Mouse (Mus musculus) stomach, embryonic 16.5 days (tissue): ENCODE measurements around the gene Marf1. TPM values are rescaled to one million over a fixed set of nuclear protein-coding genes. Genes with fewer than 3 reads are reported as not detected.

Experiments used
- ATAC-seq: fragments of 200-750 bp; cut with Nextera tagmentation; 2 replicates; pipeline ENCODE4 v1.8.0; 2017; ENCODE audit warnings: moderate number of reproducible peaks, moderate TSS enrichment; ENCODE audit not compliant: insufficient read depth, low FRiP score
- H3K27ac ChIP-seq: fragments of 300-500 bp; sonication (generic); 2 replicates; pipeline ENCODE4 v1.5.1; 2014; ENCODE audit warnings: low read length
- H3K27me3 ChIP-seq: fragments of 300-500 bp; sonication (generic); 2 replicates; pipeline ENCODE4 v1.6.1; 2014; ENCODE audit warnings: low read length, control low read depth, mixed read lengths; ENCODE audit not compliant: control insufficient read depth, insufficient read depth
- H3K36me3 ChIP-seq: fragments of 300-500 bp; sonication (generic); 2 replicates; pipeline ENCODE4 v1.6.1; 2014; ENCODE audit warnings: low read length; ENCODE audit not compliant: control insufficient read depth, insufficient read depth
- H3K4me1 ChIP-seq: fragments of 300-500 bp; sonication (generic); 2 replicates; pipeline ENCODE4 v1.6.1; 2014; ENCODE audit warnings: low read length, control low read depth, mixed read lengths; ENCODE audit not compliant: control insufficient read depth, insufficient read depth
- H3K4me2 ChIP-seq: fragments of 300-500 bp; sonication (generic); 2 replicates; pipeline ENCODE4 v1.6.1; 2014; ENCODE audit warnings: low read depth, low read length, mixed read lengths
- H3K4me3 ChIP-seq: fragments of 300-500 bp; sonication (generic); replicated peaks from 2 replicates; pipeline ENCODE4 v1.5.1; 2014; ENCODE audit warnings: mild to moderate bottlenecking, low read length
- H3K9ac ChIP-seq: fragments of 300-500 bp; sonication (generic); 2 replicates; pipeline ENCODE4 v1.6.1; 2014; ENCODE audit warnings: low read length
- H3K9me3 ChIP-seq: fragments of 300-500 bp; sonication (generic); replicated peaks from 2 replicates; pipeline ENCODE4 v1.6.1; 2016; ENCODE audit warnings: low read length, control low read depth; ENCODE audit not compliant: control insufficient read depth
- WGBS: fragments of 180-500 bp; shearing (Covaris S2); extraction: QIAGEN DNeasy Blood & Tissue Kit; methylation state at CpG from one replicate; pipeline ENCODE4 v1.1.7; 2014; 5-methylcytosine and 5-hydroxymethylcytosine counted together
- polyA plus RNA-seq: library from polyadenylated mRNA; unstranded; fragments of >200 nt; fragmentation: Nextera tagmentation; extraction: Ambion mirVana; gene quantifications from 2 replicates; pipeline ENCODE4 v1.2.1, GENCODE M21; 2015

Gene Marf1
- polyA plus RNA-seq = 14.3 and 14.8 TPM in 2 replicates

GRCm38 (mm10) chr16:14162988-14163416 lies at the start of gene Marf1, which contains the start of gene Nde1:
TSS of gene Marf1 (minus strand) at chr16:14163351.
TSS of gene Nde1 (plus strand) at chr16:14163275.
- peaks cover 15% of the 10 kb centered on the region for H3K4me1 ChIP-seq
- H3K4me2 ChIP-seq = peak within 1 kb of the TSS; percentile 71
- H3K9ac ChIP-seq = peak within 1 kb of the TSS; percentile 89
- ATAC-seq = peak; percentile 90
- H3K4me3 ChIP-seq = peak within 1 kb of the TSS; percentile 72
- no peaks in the 10 kb centered on the region for H3K27me3 ChIP-seq
- 0% methylated on average over 43 of the region's 43 CpGs for WGBS
- peak within 1 kb of the TSS; percentile 90 for H3K27ac ChIP-seq
- H3K36me3 ChIP-seq = no peaks in the 10 kb centered on the region
- H3K9me3 ChIP-seq = no peaks in the 10 kb centered on the region

GRCm38 (mm10) chr16:14198798-14199197 lies 35.6 kb upstream of the Marf1 start:
- no peak for ATAC-seq
- Histone ChIP-seq H3K4me2 (no peak overlapping the region), H3K9ac (no peak overlapping the region), H3K36me3 (no peaks in the 10 kb centered on the region), H3K9me3 (no peaks in the 10 kb centered on the region), H3K27ac (no peak overlapping the region), H3K4me1 (no peaks in the 10 kb centered on the region), H3K4me3 (no peak overlapping the region), H3K27me3 (no peaks in the 10 kb centered on the region)
- WGBS = 68% methylated on average over 4 of the region's 4 CpGs

GRCm38 (mm10) chr16:14195427-14195826 lies 32.3 kb upstream of the Marf1 start:
- H3K36me3 ChIP-seq = peaks cover 5% of the 10 kb centered on the region; the same call in 1 of the 2 replicates
- no peaks in the 10 kb centered on the region for H3K27me3 ChIP-seq
- H3K9me3 ChIP-seq = no peaks in the 10 kb centered on the region
- no peak overlapping the region for H3K27ac ChIP-seq
- H3K9ac ChIP-seq = no peak overlapping the region
- 31% methylated on average over 1 of the region's 1 CpGs for WGBS
- no peak overlapping the region for H3K4me2 ChIP-seq
- ATAC-seq = no peak
- no peak overlapping the region for H3K4me3 ChIP-seq
- H3K4me1 ChIP-seq = no peaks in the 10 kb centered on the region

GRCm38 (mm10) chr16:14194164-14194950 lies 31.2 kb upstream of the Marf1 start:
- 60% methylated on average over 9 of the region's 9 CpGs for WGBS
- Histone ChIP-seq H3K9ac (no peak overlapping the region), H3K4me2 (no peak overlapping the region), H3K27me3 (no peaks in the 10 kb centered on the region), H3K9me3 (no peaks in the 10 kb centered on the region), H3K4me1 (no peaks in the 10 kb centered on the region), H3K27ac (no peak overlapping the region), H3K4me3 (no peak overlapping the region), H3K36me3 (peaks cover 8% of the 10 kb centered on the region; the same call in 1 of the 2 replicates)
- no peak for ATAC-seq

- no peak overlapping the region for H3K4me3 ChIP-seq
Observed at GRCm38 (mm10) chr16:14185516-14185915, 22.4 kb upstream of the Marf1 start.

GRCm38 (mm10) chr16:14183856-14184255 lies 20.7 kb upstream of the Marf1 start:
- H3K4me3 ChIP-seq = no peak overlapping the region
- WGBS = 73% methylated on average over 1 of the region's 1 CpGs
- no peak overlapping the region for H3K4me2 ChIP-seq
- no peak overlapping the region for H3K9ac ChIP-seq
- no peak for ATAC-seq
- no peaks in the 10 kb centered on the region for H3K27me3 ChIP-seq
- H3K36me3 ChIP-seq = peaks cover 51% of the 10 kb centered on the region
- no peak overlapping the region for H3K27ac ChIP-seq
- H3K9me3 ChIP-seq = no peaks in the 10 kb centered on the region
- H3K4me1 ChIP-seq = no peaks in the 10 kb centered on the region

More at GRCm38 (mm10) chr16:14185516-14185915, 22.4 kb upstream of the Marf1 start:
- Histone ChIP-seq H3K4me1 (no peaks in the 10 kb centered on the region), H3K36me3 (peaks cover 55% of the 10 kb centered on the region), H3K4me2 (no peak overlapping the region), H3K9me3 (no peaks in the 10 kb centered on the region), H3K27me3 (no peaks in the 10 kb centered on the region), H3K9ac (no peak overlapping the region), H3K27ac (no peak overlapping the region)
- 96% methylated on average over 5 of the region's 5 CpGs for WGBS
- no peak for ATAC-seq

GRCm38 (mm10) chr16:14182360-14182759 lies 19.2 kb upstream of the Marf1 start:
- Histone ChIP-seq H3K27me3 (no peaks in the 10 kb centered on the region), H3K36me3 (peaks cover 39% of the 10 kb centered on the region), H3K4me1 (no peaks in the 10 kb centered on the region), H3K9me3 (no peaks in the 10 kb centered on the region), H3K4me3 (no peak overlapping the region), H3K4me2 (no peak overlapping the region), H3K27ac (no peak overlapping the region), H3K9ac (no peak overlapping the region)
- no peak for ATAC-seq
- 73% methylated on average over 5 of the region's 5 CpGs for WGBS

- H3K9me3 ChIP-seq = no peaks in the 10 kb centered on the region
- no peak for ATAC-seq
- no peaks in the 10 kb centered on the region for H3K4me1 ChIP-seq
- no peak overlapping the region for H3K9ac ChIP-seq
- H3K27me3 ChIP-seq = no peaks in the 10 kb centered on the region
- no peak overlapping the region for H3K4me3 ChIP-seq
- H3K4me2 ChIP-seq = no peak overlapping the region
- 79% methylated on average over 6 of the region's 6 CpGs for WGBS
- peaks cover 24% of the 10 kb centered on the region for H3K36me3 ChIP-seq
- H3K27ac ChIP-seq = no peak overlapping the region
Observed at GRCm38 (mm10) chr16:14180163-14180733, 17.1 kb upstream of the Marf1 start.

GRCm38 (mm10) chr16:14178041-14178440 lies 14.9 kb upstream of the Marf1 start:
- Histone ChIP-seq H3K36me3 (peaks cover 11% of the 10 kb centered on the region), H3K4me2 (no peak overlapping the region), H3K27ac (no peak overlapping the region), H3K9ac (no peak overlapping the region), H3K4me1 (no peaks in the 10 kb centered on the region), H3K4me3 (no peak overlapping the region), H3K27me3 (no peaks in the 10 kb centered on the region), H3K9me3 (no peaks in the 10 kb centered on the region)
- ATAC-seq = no peak
- 47% methylated on average over 3 of the region's 3 CpGs for WGBS
